Mouse (Mus musculus): ENCODE results near the gene Tspan12. TPM values are rescaled to one million over a fixed set of nuclear protein-coding genes. Genes with fewer than 3 reads are reported as not detected.

Tspan12 gene
- polyA plus RNA-seq, 1 experiment, result 2.2 TPM

- TF ChIP-seq CTCF (IDR thresholded peaks at IDR 0.05; ENCODE audit: low read depth, low read length), result no peak
- no peaks in the 10 kb centered on the region for H3K27me3 ChIP-seq (ENCODE audit: control insufficient read depth, insufficient read depth, low read length, poor library complexity, severe bottlenecking)
- no peaks in the 10 kb centered on the region for H3K9me3 ChIP-seq (replicated peaks; ENCODE audit: control insufficient read depth, insufficient read depth, low read length, poor library complexity, severe bottlenecking)
- H3K4me3 ChIP-seq (ENCODE audit: low read depth, low read length), result no peak overlapping the region
- H3K4me1 ChIP-seq (ENCODE audit: control insufficient read depth, insufficient read depth, low read length), result no peaks in the 10 kb centered on the region
- H3K27ac ChIP-seq (ENCODE audit: insufficient read depth, low read length), result no peak overlapping the region
- no peak overlapping the region for H3K9ac ChIP-seq (ENCODE audit: low read depth, poor library complexity, severe bottlenecking)
- H3K36me3 ChIP-seq (ENCODE audit: control insufficient read depth, insufficient read depth, low read length, poor library complexity, severe bottlenecking), result no peaks in the 10 kb centered on the region
Measured at GRCm38 (mm10) chr6:21747536-21747935, 104.8 kb downstream of the Tspan12 start.

GRCm38 (mm10) chr6:21744615-21745266 lies 107.6 kb downstream of the Tspan12 start:
- Histone ChIP-seq H3K36me3 (ENCODE audit: control insufficient read depth, insufficient read depth, low read length, poor library complexity, severe bottlenecking) (no peaks in the 10 kb centered on the region), H3K27ac (ENCODE audit: insufficient read depth, low read length) (no peak overlapping the region), H3K9me3 (replicated peaks; ENCODE audit: control insufficient read depth, insufficient read depth, low read length, poor library complexity, severe bottlenecking) (no peaks in the 10 kb centered on the region), H3K9ac (ENCODE audit: low read depth, poor library complexity, severe bottlenecking) (no peak overlapping the region), H3K4me1 (ENCODE audit: control insufficient read depth, insufficient read depth, low read length) (no peaks in the 10 kb centered on the region), H3K27me3 (ENCODE audit: control insufficient read depth, insufficient read depth, low read length, poor library complexity, severe bottlenecking) (no peaks in the 10 kb centered on the region), H3K4me3 (ENCODE audit: low read depth, low read length) (no peak overlapping the region)
- TF ChIP-seq CTCF (IDR thresholded peaks at IDR 0.05; ENCODE audit: low read depth, low read length), result no peak
- TF ChIP-seq EP300 (IDR thresholded peaks at IDR 0.05; ENCODE audit: insufficient read depth, low read depth, low read length), result no peak
- no peak for TF ChIP-seq POLR2A (IDR thresholded peaks at IDR 0.05; ENCODE audit: insufficient read depth, low read length)

DNA sequence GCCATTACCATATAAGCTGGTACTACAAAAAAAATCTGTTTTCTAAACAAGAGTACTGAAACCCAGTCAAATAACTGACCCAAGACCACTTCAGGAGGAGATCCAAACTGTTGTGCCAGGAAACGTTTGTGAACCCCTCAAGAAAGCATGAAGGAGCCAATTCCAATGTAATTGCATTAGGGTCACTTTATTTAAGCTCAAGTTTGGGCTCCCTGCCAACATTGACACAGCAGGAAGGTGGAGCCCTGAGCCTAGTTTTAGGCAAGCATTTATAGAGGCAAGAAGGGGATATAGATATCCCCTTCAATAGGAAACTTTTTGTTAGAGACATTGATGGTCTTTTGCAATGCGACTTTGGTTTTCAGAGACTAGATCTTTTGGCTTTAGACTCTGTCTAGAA lies 111.7 kb downstream of the Tspan12 start:
- Histone ChIP-seq H3K36me3 (ENCODE audit: control insufficient read depth, insufficient read depth, low read length, poor library complexity, severe bottlenecking) (no peaks in the 10 kb centered on the region), H3K9me3 (replicated peaks; ENCODE audit: control insufficient read depth, insufficient read depth, low read length, poor library complexity, severe bottlenecking) (no peaks in the 10 kb centered on the region), H3K9ac (ENCODE audit: low read depth, poor library complexity, severe bottlenecking) (no peak overlapping the region), H3K4me1 (ENCODE audit: control insufficient read depth, insufficient read depth, low read length) (no peaks in the 10 kb centered on the region), H3K27me3 (ENCODE audit: control insufficient read depth, insufficient read depth, low read length, poor library complexity, severe bottlenecking) (no peaks in the 10 kb centered on the region), H3K27ac (ENCODE audit: insufficient read depth, low read length) (no peak overlapping the region), H3K4me3 (ENCODE audit: low read depth, low read length) (no peak overlapping the region)
- no peak for TF ChIP-seq EP300 (IDR thresholded peaks at IDR 0.05; ENCODE audit: insufficient read depth, low read depth, low read length)
- TF ChIP-seq POLR2A (IDR thresholded peaks at IDR 0.05; ENCODE audit: insufficient read depth, low read length), result no peak
- TF ChIP-seq CTCF (IDR thresholded peaks at IDR 0.05; ENCODE audit: low read depth, low read length), result no peak

- H3K27ac ChIP-seq (ENCODE audit: insufficient read depth, low read length), result no peak overlapping the region
- H3K4me3 ChIP-seq (ENCODE audit: low read depth, low read length), result no peak overlapping the region
- no peaks in the 10 kb centered on the region for H3K27me3 ChIP-seq (ENCODE audit: control insufficient read depth, insufficient read depth, low read length, poor library complexity, severe bottlenecking)
- H3K4me1 ChIP-seq (ENCODE audit: control insufficient read depth, insufficient read depth, low read length), result no peaks in the 10 kb centered on the region
- no peaks in the 10 kb centered on the region for H3K9me3 ChIP-seq (replicated peaks; ENCODE audit: control insufficient read depth, insufficient read depth, low read length, poor library complexity, severe bottlenecking)
- H3K36me3 ChIP-seq (ENCODE audit: control insufficient read depth, insufficient read depth, low read length, poor library complexity, severe bottlenecking), result no peaks in the 10 kb centered on the region
- H3K9ac ChIP-seq (ENCODE audit: low read depth, poor library complexity, severe bottlenecking), result no peak overlapping the region
- TF ChIP-seq CTCF (IDR thresholded peaks at IDR 0.05; ENCODE audit: low read depth, low read length), result no peak
- no peak for TF ChIP-seq EP300 (IDR thresholded peaks at IDR 0.05; ENCODE audit: insufficient read depth, low read depth, low read length)
- no peak for TF ChIP-seq POLR2A (IDR thresholded peaks at IDR 0.05; ENCODE audit: insufficient read depth, low read length)
Measured at GRCm38 (mm10) chr6:21722238-21722637, 130.1 kb downstream of the Tspan12 start.

Other genes starting within 250 kb of the Tspan12 start
- 24.1 and 26.1 TPM in 2 replicates for gene Ing3, start 97.1 kb upstream of the Tspan12 start, polyA plus RNA-seq (2011; ENCODE audit: insufficient read depth, insufficient read length, low read depth, missing spikeins)
- 0.30 and 0.90 TPM in 2 replicates for gene Cped1, start 133.4 kb upstream of the Tspan12 start, polyA plus RNA-seq (2011; ENCODE audit: insufficient read depth, insufficient read length, low read depth, missing spikeins)